Mouse (Mus musculus) kidney, postnatal 0 days (tissue): ENCODE data around the gene Rac3. TPM values are rescaled to one million over a fixed set of nuclear protein-coding genes. Genes with fewer than 3 reads are reported as not detected.

ENCODE experiments used
- ATAC-seq: fragments of 200-750 bp; cut with Nextera tagmentation; replicated peaks from 2 replicates; pipeline ENCODE4 v1.8.0; 2017; ENCODE audit warnings: low read depth, moderate number of reproducible peaks, moderate TSS enrichment, moderate library complexity; ENCODE audit not compliant: low FRiP score
- DNase-seq: peaks from one replicate; pipeline ENCODE4 v3.0.0-alpha.2; 2016; ENCODE audit warnings: low spot score
- H3K27ac ChIP-seq: fragments of 300-500 bp; sonication (generic); 2 replicates; pipeline ENCODE4 v1.5.1; 2014; ENCODE audit warnings: mild to moderate bottlenecking
- H3K27me3 ChIP-seq: fragments of 300-500 bp; sonication (generic); 2 replicates; pipeline ENCODE4 v1.6.1; 2014; ENCODE audit warnings: low read length, mixed read lengths; ENCODE audit not compliant: insufficient read depth
- H3K36me3 ChIP-seq: fragments of 300-500 bp; sonication (generic); 2 replicates; pipeline ENCODE4 v1.6.1; 2014; ENCODE audit warnings: low read length, mixed read lengths; ENCODE audit not compliant: insufficient read depth
- H3K4me1 ChIP-seq: fragments of 300-500 bp; sonication (generic); replicated peaks from 2 replicates; pipeline ENCODE4 v1.6.1; 2014; ENCODE audit warnings: antibody characterized with exemption, low read length, mixed read lengths; ENCODE audit not compliant: insufficient read depth
- H3K4me2 ChIP-seq: fragments of 300-500 bp; sonication (generic); 2 replicates; pipeline ENCODE4 v1.6.1; 2014; ENCODE audit warnings: mild to moderate bottlenecking, low read length, moderate library complexity, mixed read lengths
- H3K4me3 ChIP-seq: fragments of 300-500 bp; sonication (generic); replicated peaks from 2 replicates; pipeline ENCODE4 v1.5.1; 2014; ENCODE audit warnings: low read depth, low read length
- H3K9ac ChIP-seq: fragments of 300-500 bp; sonication (generic); 2 replicates; pipeline ENCODE4 v1.6.1; 2014; ENCODE audit warnings: low read depth, low read length
- H3K9me3 ChIP-seq: fragments of 300-500 bp; sonication (generic); replicated peaks from 2 replicates; pipeline ENCODE4 v1.6.1; 2016; ENCODE audit warnings: low read length, inconsistent platforms, mixed read lengths
- CTCF ChIP-seq: IDR thresholded peaks from 2 replicates; pipeline ENCODE4 v1.5.1; 2016; ENCODE audit warnings: antibody characterized with exemption, low read depth, mild to moderate bottlenecking, moderate library complexity
- WGBS: fragments of 180-500 bp; shearing (Covaris S2); extraction: QIAGEN DNeasy Blood & Tissue Kit; methylation state at CpG from one replicate; pipeline ENCODE4 v1.1.7; 2014; 5-methylcytosine and 5-hydroxymethylcytosine counted together
- polyA plus RNA-seq: library from polyadenylated mRNA; unstranded; fragments of >200 nt; fragmentation: Nextera tagmentation; extraction: Ambion mirVana; gene quantifications from 2 replicates; pipeline ENCODE4 v1.2.1, GENCODE M21; 2015

Rac3 gene
- polyA plus RNA-seq, 1 experiment from 2014 or later: 23.4 TPM

GRCm38 (mm10) chr11:120768206-120768605 is 46.9 kb downstream of the Rac3 start:
- TF ChIP-seq CTCF: no peak
- no peaks in the 10 kb centered on the region for H3K27me3 ChIP-seq
- no peaks in the 10 kb centered on the region for H3K4me1 ChIP-seq
- DNase-seq: peak; percentile 60
- H3K36me3 ChIP-seq: no peaks in the 10 kb centered on the region
- no peak overlapping the region for H3K9ac ChIP-seq
- H3K4me2 ChIP-seq: no peak overlapping the region
- no peak overlapping the region for H3K4me3 ChIP-seq
- no peaks in the 10 kb centered on the region for H3K9me3 ChIP-seq
- 54% methylated on average over 1 of the region's 1 CpGs for WGBS
- no peak for ATAC-seq
- no peak overlapping the region for H3K27ac ChIP-seq

- ATAC-seq: no peak
- DNase-seq: no peak
- Histone ChIP-seq H3K4me1 (no peaks in the 10 kb centered on the region), H3K36me3 (no peaks in the 10 kb centered on the region), H3K4me3 (no peak overlapping the region), H3K27me3 (no peaks in the 10 kb centered on the region), H3K9me3 (no peaks in the 10 kb centered on the region), H3K27ac (no peak overlapping the region), H3K9ac (no peak overlapping the region), H3K4me2 (no peak overlapping the region)
- 77% methylated on average over 3 of the region's 3 CpGs for WGBS
- no peak for TF ChIP-seq CTCF
Measured at GRCm38 (mm10) chr11:120772749-120773148, 51.5 kb downstream of the Rac3 start.

Other genes with a start within 250 kb of the Rac3 start
- gene Mrpl12, start 236.9 kb upstream of the Rac3 start, polyA plus RNA-seq: 218 and 224 TPM in 2 replicates
- 121 and 132 TPM in 2 replicates for gene Slc25a10, start 229.6 kb upstream of the Rac3 start, polyA plus RNA-seq
- 6.6 and 7.0 TPM in 2 replicates for gene Gcgr, start 190.8 kb upstream of the Rac3 start, polyA plus RNA-seq
- gene Mcrip1, start 171.7 kb upstream of the Rac3 start, polyA plus RNA-seq: 218 and 227 TPM in 2 replicates
- 0.30 TPM in 1 of 2 replicates, not detected in the other for gene Ppp1r27, start 170.3 kb upstream of the Rac3 start, polyA plus RNA-seq
- gene P4hb, start 148.2 kb upstream of the Rac3 start, polyA plus RNA-seq: 635 and 676 TPM in 2 replicates
- 444 and 506 TPM in 2 replicates for gene Arhgdia, start 139.8 kb upstream of the Rac3 start, polyA plus RNA-seq
- gene Alyref, start 123.1 kb upstream of the Rac3 start, polyA plus RNA-seq: 341 and 361 TPM in 2 replicates
- 159 and 168 TPM in 2 replicates for gene Anapc11, start 123.0 kb upstream of the Rac3 start, polyA plus RNA-seq
- gene Npb, start 113.0 kb upstream of the Rac3 start, polyA plus RNA-seq: 48.0 and 51.4 TPM in 2 replicates
- 116 and 118 TPM in 2 replicates for gene Pcyt2, start 103.5 kb upstream of the Rac3 start, polyA plus RNA-seq
- gene Sirt7, start 96.2 kb upstream of the Rac3 start, polyA plus RNA-seq: 38.8 and 41.6 TPM in 2 replicates
- gene Mafg, start 87.9 kb upstream of the Rac3 start, polyA plus RNA-seq: 26.5 and 27.4 TPM in 2 replicates
- gene Pycr1, start 77.7 kb upstream of the Rac3 start, polyA plus RNA-seq: 12.2 and 13.9 TPM in 2 replicates
- 0.24 and 0.28 TPM in 2 replicates for gene Myadml2, start 73.3 kb upstream of the Rac3 start, polyA plus RNA-seq
- gene Notum, start 60.3 kb upstream of the Rac3 start, polyA plus RNA-seq: 5.3 and 7.4 TPM in 2 replicates
- gene Aspscr1, start 48.5 kb upstream of the Rac3 start, polyA plus RNA-seq: 122 TPM in 2 replicates
- 160 and 174 TPM in 2 replicates for gene Cenpx, start 7.7 kb upstream of the Rac3 start, polyA plus RNA-seq
- 31.3 and 33.5 TPM in 2 replicates for gene Lrrc45, start 7.5 kb upstream of the Rac3 start, polyA plus RNA-seq
- 112 and 123 TPM in 2 replicates for gene Dcxr, start 5.8 kb downstream of the Rac3 start, polyA plus RNA-seq
- 1.8 and 3.6 TPM in 2 replicates for gene Cbr2, start 10.6 kb downstream of the Rac3 start, polyA plus RNA-seq
- 2.6 and 4.5 TPM in 2 replicates for gene Hmga1b, start 41.3 kb downstream of the Rac3 start, polyA plus RNA-seq
- gene Rfng, start 62.7 kb downstream of the Rac3 start, polyA plus RNA-seq: 32.4 and 32.6 TPM in 2 replicates
- 158 and 170 TPM in 2 replicates for gene Gps1, start 62.8 kb downstream of the Rac3 start, polyA plus RNA-seq
- 66.0 and 73.0 TPM in 2 replicates for gene Dus1l, start 74.9 kb downstream of the Rac3 start, polyA plus RNA-seq
- gene Fasn, start 103.1 kb downstream of the Rac3 start, polyA plus RNA-seq: 19.8 and 19.9 TPM in 2 replicates
- gene Ccdc57, start 211.4 kb downstream of the Rac3 start, polyA plus RNA-seq: 5.5 and 5.7 TPM in 2 replicates
- gene Slc16a3, start 227.0 kb downstream of the Rac3 start, polyA plus RNA-seq: 10.0 and 10.2 TPM in 2 replicates